27 mouse cellular contexts compared by ENCODE assay signal in genomic region chr9:25443029-25443428, GRCm38 (mm10). TPM values are rescaled to one million over a fixed set of nuclear protein-coding genes. Genes with fewer than 3 reads are reported as not detected.
DNase-seq lines count a peak whose midpoint lies in the region; ATAC-seq lines count a peak whose summit lies in the region.
"Had no signal": no experiment of that assay in that cellular context is flagged by ENCODE, and none has a peak within 500 bp of the region (broad histone marks: within the 10 kb centered on the region; RNA-seq: fewer than 3 reads in every experiment).

No protein-coding gene starts in this region.

- H3K4me2 ChIP-seq in kidney, embryonic 15.5 days: no peak overlapping the region
- H3K4me2 ChIP-seq: hindbrain, embryonic 15.5 days; limb, embryonic 13.5 days; liver, embryonic 12.5 days; midbrain, embryonic 11.5 days; neural tube, embryonic 15.5 days; stomach, embryonic 15.5 days had no signal

- H3K9ac ChIP-seq in kidney, embryonic 15.5 days: no peak overlapping the region
- H3K9ac ChIP-seq: hindbrain, embryonic 15.5 days; limb, embryonic 13.5 days; liver, embryonic 12.5 days; neural tube, embryonic 15.5 days; stomach, embryonic 15.5 days had no signal

- H3K36me3 ChIP-seq in kidney, embryonic 15.5 days: no peaks in the 10 kb centered on the region
- H3K36me3 ChIP-seq: forebrain, embryonic 10.5 days; hindbrain, embryonic 15.5 days; limb, embryonic 13.5 days; liver, embryonic 12.5 days; neural tube, embryonic 15.5 days; stomach, embryonic 15.5 days had no signal

- WGBS in kidney, embryonic 15.5 days: 79% methylated on average over 3 of the region's 3 CpGs

- no peaks in the 10 kb centered on the region for H3K4me1 ChIP-seq in kidney, embryonic 15.5 days
- H3K4me1 ChIP-seq: forebrain, embryonic 10.5 days; hindbrain, embryonic 15.5 days; limb, embryonic 13.5 days; liver, embryonic 12.5 days; neural tube, embryonic 15.5 days; stomach, embryonic 15.5 days had no signal

- no peak for ATAC-seq in kidney, embryonic 15.5 days (replicated peaks; ENCODE audit: low FRiP score)
- ATAC-seq: activated CD4-positive, CD25-positive, alpha-beta regulatory T cell, adult 4 months; forebrain, embryonic 16.5 days; liver, embryonic 12.5 days had no signal

- no peaks in the 10 kb centered on the region for H3K9me3 ChIP-seq in kidney, embryonic 15.5 days (replicated peaks)
- H3K9me3 ChIP-seq: forebrain, embryonic 10.5 days; hindbrain, embryonic 15.5 days; limb, embryonic 13.5 days; liver, embryonic 12.5 days; neural tube, embryonic 15.5 days; stomach, embryonic 15.5 days had no signal

- no peaks in the 10 kb centered on the region for H3K27me3 ChIP-seq in kidney, embryonic 15.5 days
- H3K27me3 ChIP-seq: hindbrain, embryonic 15.5 days; limb, embryonic 13.5 days; liver, embryonic 12.5 days; neural tube, embryonic 15.5 days; stomach, embryonic 15.5 days had no signal

- peak; percentile 15 to 61 for DNase-seq in layer of hippocampus, adult 18-20 months (ENCODE audit: low spot score in 2 of 2)
- no peak for DNase-seq in layer of hippocampus, postnatal 10 days (ENCODE audit: low spot score in 2 of 2)
- peak; percentile 16 to 19 for DNase-seq in right cerebral cortex, adult 2 months (ENCODE audit: low spot score in 2 of 2)
- DNase-seq in right cerebral cortex, postnatal 36 days (ENCODE audit: low spot score in 2 of 2): no peak
- DNase-seq in layer of hippocampus, adult 9-11 months: peak; percentile 22
- no peak for DNase-seq in cerebellum, adult 11-12 months
- DNase-seq: adrenal gland, postnatal 14 days; cerebellum, adult 11 months; cerebellum, postnatal 10 days; heart, postnatal 4 days; kidney, adult 8-10 months; kidney, postnatal 14 days; lung, adult 18-20 months; lung, postnatal 10 days; thymus, adult 18-20 months; thymus, postnatal 36 days had no signal

- no peak overlapping the region for H3K4me3 ChIP-seq in kidney, embryonic 15.5 days (replicated peaks)
- H3K4me3 ChIP-seq: forebrain, embryonic 10.5 days; gastrocnemius, adult 2 months; hindbrain, embryonic 15.5 days; limb, embryonic 13.5 days; liver, embryonic 12.5 days; neural tube, embryonic 15.5 days; stomach, embryonic 15.5 days had no signal

- H3K27ac ChIP-seq in kidney, embryonic 15.5 days: no peak overlapping the region
- H3K27ac ChIP-seq: forebrain, embryonic 10.5 days; gastrocnemius, adult 2 months; hindbrain, embryonic 15.5 days; limb, embryonic 13.5 days; liver, embryonic 12.5 days; neural tube, embryonic 15.5 days; stomach, embryonic 15.5 days had no signal

RNA-seq across cellular contexts. Expression of gene Eepd1, which starts 38.3 kb away (rescaled TPM):
- total RNA-seq in layer of hippocampus, adult 18-20 months (2021): 10 to 100 TPM; 18.7 to 19.6 TPM
- 10 to 100 TPM; 13.2 to 15.0 TPM for total RNA-seq in layer of hippocampus, postnatal 10 days (2021)
- 6.2 and 6.4 TPM in 2 replicates for polyA plus RNA-seq in kidney, embryonic 15.5 days (2015; fragmentation: Nextera tagmentation; extraction: Ambion mirVana)

Comparison
In these comparisons a context has a peak if more than half of its experiments do, and no peak if none do; other contexts are left out.
1. DNase-seq: peak in layer of hippocampus, adult 18-20 months (2 of 2), right cerebral cortex, adult 2 months (2 of 2) and layer of hippocampus, adult 9-11 months (single experiment); none in layer of hippocampus, postnatal 10 days (0 of 2), right cerebral cortex, postnatal 36 days (0 of 2) and cerebellum, adult 11-12 months (single experiment).